In genomic region chr10:115387891-115388290, GRCm38 (mm10) we compare ENCODE assay signal across 9 mouse cellular contexts. TPM values are rescaled to one million over a fixed set of nuclear protein-coding genes. Genes with fewer than 3 reads are reported as not detected.
DNase-seq lines count a peak whose midpoint lies in the region; ATAC-seq and TF ChIP-seq lines count a peak whose summit lies in the region.
"Had no signal": no experiment of that assay in that cellular context is flagged by ENCODE, and none has a peak within 500 bp of the region (broad histone marks: within the 10 kb centered on the region; RNA-seq: fewer than 3 reads in every experiment).

No protein-coding gene starts in this region.

- H3K9ac ChIP-seq in embryonic facial prominence, embryonic 15.5 days: no peak overlapping the region
- H3K9ac ChIP-seq in midbrain, embryonic 13.5 days (replicated peaks): peak overlapping the region; percentile 11; the same call in 1 of the 2 replicates

- H3K36me3 ChIP-seq in embryonic facial prominence, embryonic 15.5 days: peaks cover 10% of the 10 kb centered on the region; the same call in 1 of the 2 replicates
- H3K36me3 ChIP-seq in midbrain, embryonic 13.5 days: peaks cover 13% of the 10 kb centered on the region

- TF ChIP-seq CTCF in left cerebral cortex, adult 2 months (IDR thresholded peaks at IDR 0.05): no peak

- no peak overlapping the region for H3K27ac ChIP-seq in left cerebral cortex, adult 2 months
- no peak overlapping the region for H3K27ac ChIP-seq in embryonic facial prominence, embryonic 15.5 days (replicated peaks)
- H3K27ac ChIP-seq in midbrain, embryonic 13.5 days: no peak overlapping the region

- WGBS in embryonic facial prominence, embryonic 15.5 days: 81% methylated on average over 3 of the region's 3 CpGs
- WGBS in midbrain, embryonic 13.5 days: 88% methylated on average over 3 of the region's 3 CpGs

- DNase-seq in left cerebral cortex, adult 2 months (ENCODE audit: extremely low spot score in 1 of 2, low spot score in 2 of 2): no peak
- no peak for DNase-seq in left cerebral cortex, adult 18-20 months (ENCODE audit: low spot score in 2 of 2)
- DNase-seq in adipocyte (ENCODE audit: low spot score): peak; percentile 39
- no peak for DNase-seq in frontal cortex, postnatal 10 days (ENCODE audit: low spot score in 2 of 2)
- no peak for DNase-seq in cerebellum, postnatal 25 days
- DNase-seq: cerebellum, postnatal 36 days; retina, postnatal 1 day had no signal

- no peaks in the 10 kb centered on the region for H3K27me3 ChIP-seq in embryonic facial prominence, embryonic 15.5 days
- no peaks in the 10 kb centered on the region for H3K27me3 ChIP-seq in midbrain, embryonic 13.5 days

- H3K4me3 ChIP-seq in left cerebral cortex, adult 2 months: peak overlapping the region; percentile 12; the same call in 1 of the 2 replicates
- no peak overlapping the region for H3K4me3 ChIP-seq in embryonic facial prominence, embryonic 15.5 days (replicated peaks)
- 0 out of 2 replicates have a peak overlapping the region, but pooled peaks have one; percentile 11 for H3K4me3 ChIP-seq in midbrain, embryonic 13.5 days (replicated peaks)

- no peaks in the 10 kb centered on the region for H3K9me3 ChIP-seq in embryonic facial prominence, embryonic 15.5 days (replicated peaks)
- no peaks in the 10 kb centered on the region for H3K9me3 ChIP-seq in midbrain, embryonic 13.5 days

- H3K4me1 ChIP-seq in embryonic facial prominence, embryonic 15.5 days: peaks cover 21% of the 10 kb centered on the region
- peaks cover 54% of the 10 kb centered on the region for H3K4me1 ChIP-seq in midbrain, embryonic 13.5 days (replicated peaks)

- intact Hi-C loops in left cerebral cortex, adult 2 months (cut with DNase I): loop anchor here (5.0 kb wide), 1 partner anchor 586 kb away; the partner anchor contains the start of gene Trhde

- ATAC-seq in embryonic facial prominence, embryonic 15.5 days (ENCODE audit: insufficient number of reproducible peaks, low FRiP score, low TSS enrichment, low read depth): no peak
- no peak for ATAC-seq in midbrain, embryonic 13.5 days

- 0 out of 2 replicates have a peak overlapping the region, but pooled peaks have one; percentile 8 for H3K4me2 ChIP-seq in embryonic facial prominence, embryonic 15.5 days (replicated peaks)
- H3K4me2 ChIP-seq in midbrain, embryonic 13.5 days (replicated peaks): peak overlapping the region; percentile 25

RNA-seq across cellular contexts. Expression of gene Zfc3h1, which starts 3.1 kb away (rescaled TPM):
- total RNA-seq in left cerebral cortex, adult 2 months (2021): 10 to 100 TPM; 54.6 to 61.2 TPM
- total RNA-seq in left cerebral cortex, adult 18-20 months (2021): 10 to 100 TPM; 46.6 to 46.9 TPM
- 22.0 and 23.7 TPM in 2 replicates for polyA plus RNA-seq in embryonic facial prominence, embryonic 15.5 days (2015; fragmentation: Nextera tagmentation; extraction: Ambion mirVana)
- 21.4 and 24.6 TPM in 2 replicates for polyA plus RNA-seq in midbrain, embryonic 13.5 days (2015; fragmentation: Nextera tagmentation; extraction: Ambion mirVana)

RNA-seq across cellular contexts. Expression of gene Thap2, which starts 3.6 kb away (rescaled TPM):
- total RNA-seq in left cerebral cortex, adult 2 months (2021): 10 to 100 TPM; 13.0 to 14.5 TPM
- total RNA-seq in left cerebral cortex, adult 18-20 months (2021): 10 to 100 TPM; 16.4 TPM
- polyA plus RNA-seq in embryonic facial prominence, embryonic 15.5 days (2015; fragmentation: Nextera tagmentation; extraction: Ambion mirVana): 22.4 and 24.3 TPM in 2 replicates
- polyA plus RNA-seq in midbrain, embryonic 13.5 days (2015; fragmentation: Nextera tagmentation; extraction: Ambion mirVana): 30.2 and 36.1 TPM in 2 replicates

RNA-seq across cellular contexts. Expression of gene Tmem19, which starts 25.6 kb away (rescaled TPM):
- total RNA-seq in left cerebral cortex, adult 2 months (2021): 10 to 100 TPM; 38.3 to 40.2 TPM
- total RNA-seq in left cerebral cortex, adult 18-20 months (2021): 10 to 100 TPM; 34.4 to 38.2 TPM
- 25.0 and 25.8 TPM in 2 replicates for polyA plus RNA-seq in embryonic facial prominence, embryonic 15.5 days (2015; fragmentation: Nextera tagmentation; extraction: Ambion mirVana)
- polyA plus RNA-seq in midbrain, embryonic 13.5 days (2015; fragmentation: Nextera tagmentation; extraction: Ambion mirVana): 41.9 and 43.4 TPM in 2 replicates
